Mouse (Mus musculus) layer of hippocampus, adult 2 months (tissue): ENCODE measurements around the gene Sp1. TPM values are rescaled to one million over a fixed set of nuclear protein-coding genes. Genes with fewer than 3 reads are reported as not detected.

Source experiments
- DNase-seq, 2 experiments: peaks; one replicate each; pipeline ENCODE4 v3.0.0; 2022; ENCODE audit warnings: low spot score in 2 of 2
- H3K27ac ChIP-seq: fragments of 200-600 bp; 2 replicates; pipeline ENCODE4 v1.8.1; 2022
- H3K4me3 ChIP-seq: fragments of 200-600 bp; 2 replicates; pipeline ENCODE4 v1.8.1; 2022; ENCODE audit warnings: mild to moderate bottlenecking
- CTCF ChIP-seq: fragments of 200-600 bp; conservative IDR thresholded peaks from 2 replicates; pipeline ENCODE4 v1.8.1; 2022; ENCODE audit warnings: antibody characterized with exemption, mild to moderate bottlenecking, moderate library complexity
- long read RNA-seq, 2 experiments: library from polyadenylated mRNA; stranded (forward); transcript quantifications; one replicate each; pipeline ENCODE4 v2.0.0; 2021; ENCODE audit warnings: borderline mapping rate in 2 of 2
- total RNA-seq, 2 experiments: library from RNA; stranded (reverse); gene quantifications; 2 replicates each; pipeline ENCODE4 v1.2.3; 2021

Gene Sp1
- 10 to 100 TPM; 23.1 to 33.0 TPM for total RNA-seq
- long read RNA-seq, experiment 1, full-length matches to known transcripts: 1 of 2 reads
- long read RNA-seq, experiment 1, partial matches to known transcripts: 0 of 2 reads
- long read RNA-seq, experiment 1, other reads (novel, unspliced or antisense): 1 of 2 reads
- long read RNA-seq, experiment 2, full-length matches to known transcripts: 2 of 4 reads
- long read RNA-seq, experiment 2, partial matches to known transcripts: 2 of 4 reads
- long read RNA-seq, experiment 2, other reads (novel, unspliced or antisense): 0 of 4 reads

DNA sequence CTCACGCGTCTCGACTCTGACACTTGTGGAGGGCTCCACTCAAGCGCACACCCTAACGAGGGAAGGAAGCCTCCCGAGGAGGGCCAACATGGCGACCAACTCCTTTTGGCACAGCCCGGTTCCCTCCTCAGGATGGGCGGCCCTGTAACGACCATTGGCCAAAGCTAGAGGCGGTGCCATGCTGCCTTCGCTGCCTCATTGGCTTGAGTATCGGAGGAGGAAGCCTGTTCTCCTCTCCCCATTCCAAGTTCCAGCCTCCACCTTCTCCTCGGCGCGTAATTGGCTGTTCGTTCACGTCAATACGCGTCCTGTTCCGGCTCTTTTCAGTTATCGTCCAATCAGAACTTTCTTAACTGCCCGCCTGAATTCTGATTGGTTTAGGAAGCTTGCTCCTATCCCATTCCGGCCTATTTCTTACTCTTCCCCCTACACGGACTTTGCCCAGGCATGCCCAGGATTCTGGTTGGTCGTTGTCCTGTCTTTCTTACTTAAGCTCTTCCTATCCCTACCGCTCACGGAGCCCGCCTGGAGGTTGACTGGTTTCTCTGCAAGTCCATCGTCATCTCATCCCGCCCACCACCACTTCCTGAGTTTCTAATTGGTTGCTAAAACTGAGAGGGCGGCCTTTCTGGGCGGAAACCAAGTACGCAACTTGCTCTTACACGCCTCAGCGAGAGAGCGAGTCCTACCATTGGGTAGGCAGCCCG lies at the start of gene Sp1:
TSS of gene Sp1 (plus strand) at position 655 of the 707 bp plus-strand sequence.
- DNase-seq: peak; percentile 99 to 100
- peak within 1 kb of the TSS; percentile 69 for H3K4me3 ChIP-seq
- H3K27ac ChIP-seq: peak within 1 kb of the TSS; percentile 97
- TF ChIP-seq CTCF: peak; percentile 36

DNA sequence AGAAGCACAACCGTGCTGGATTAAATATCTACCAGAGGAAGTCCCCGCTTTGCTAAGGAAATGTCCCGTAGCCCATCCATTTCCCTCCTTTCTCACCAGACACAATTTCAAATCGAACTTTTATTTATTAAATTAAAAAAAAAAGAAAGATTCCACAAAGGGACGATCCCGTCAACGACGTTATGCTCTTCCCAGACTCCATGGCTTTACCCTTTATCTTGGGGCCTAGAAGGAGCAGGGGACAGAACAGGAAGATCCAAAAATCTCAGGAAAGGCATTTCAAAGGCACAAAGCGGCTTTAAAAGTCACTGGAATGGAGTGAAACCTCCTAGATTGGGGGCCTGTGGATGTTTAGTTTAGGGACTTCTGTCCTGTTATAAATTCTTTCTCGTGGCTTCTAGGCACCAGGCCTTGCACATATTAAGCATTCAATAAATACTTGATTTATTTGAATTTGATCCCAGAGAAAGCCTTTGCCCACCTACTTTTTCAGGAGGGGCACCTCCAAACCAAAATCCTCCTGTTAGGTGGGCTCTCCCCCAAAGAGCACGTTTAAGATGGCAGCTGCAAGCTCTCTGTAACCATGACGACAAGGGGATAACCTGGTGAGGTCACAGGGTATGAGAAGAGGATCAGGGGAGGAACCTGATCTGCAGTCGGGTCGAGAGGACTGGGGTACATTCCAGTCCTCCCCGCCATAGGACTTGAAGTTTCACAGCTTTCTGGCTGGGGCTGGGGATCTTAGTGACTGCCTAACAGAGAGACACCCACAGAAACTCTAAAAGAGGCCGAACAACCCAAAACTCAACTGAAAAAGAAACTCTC lies 49.2 kb upstream of the Sp1 start:
- DNase-seq: no peak
- TF ChIP-seq CTCF: no peak
- peak overlapping the region; percentile 91 for H3K27ac ChIP-seq

DNA sequence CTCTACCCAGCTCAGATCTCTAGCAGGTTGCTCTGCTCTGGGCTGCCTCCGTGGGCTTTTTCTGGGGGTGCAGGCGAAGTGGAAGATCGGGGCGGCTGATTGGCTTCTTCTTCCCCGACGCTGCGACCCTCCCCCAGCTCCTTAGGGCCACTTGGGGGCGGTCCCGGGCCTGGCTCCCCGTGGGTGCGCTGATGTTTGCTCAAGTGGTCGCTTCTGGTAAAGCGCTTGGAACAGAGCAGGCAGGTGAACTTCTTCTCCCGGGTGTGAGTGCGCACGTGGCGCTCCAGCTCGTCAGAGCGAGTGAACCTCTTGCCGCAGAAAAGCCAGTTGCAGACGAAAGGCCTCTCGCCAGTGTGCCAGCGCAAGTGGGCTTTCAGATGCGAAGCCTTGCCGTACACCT lies 47.8 kb upstream of the Sp1 start:
- H3K4me3 ChIP-seq: no peak overlapping the region
- TF ChIP-seq CTCF: no peak
- peak overlapping the region; percentile 91; the same call in 1 of the 2 replicates for H3K27ac ChIP-seq
- no peak for DNase-seq

More for the DNA sequence above, 49.2 kb upstream of the Sp1 start:
- no peak overlapping the region for H3K4me3 ChIP-seq

DNA sequence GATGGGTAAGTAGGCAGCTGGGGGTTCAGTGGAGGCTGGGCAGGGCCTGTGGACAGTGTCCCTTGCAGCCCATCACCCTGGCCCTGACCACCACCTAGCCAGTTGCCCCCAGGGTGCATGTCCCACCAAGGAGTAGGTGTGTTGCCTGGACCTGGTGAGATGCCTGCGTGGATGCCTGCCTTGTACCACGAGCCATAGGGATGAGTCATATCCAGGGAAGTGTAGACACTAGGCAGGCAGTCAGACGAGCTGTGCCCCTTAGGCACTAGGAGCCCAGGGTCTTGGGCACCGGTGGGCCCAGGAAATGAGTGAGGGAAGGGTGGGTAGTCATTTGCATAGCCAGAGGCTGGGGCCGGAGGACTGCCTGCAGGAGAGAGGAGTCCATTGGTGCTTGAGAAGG lies 47.1 kb upstream of the Sp1 start:
- no peak for DNase-seq
- Histone ChIP-seq H3K27ac (no peak overlapping the region), H3K4me3 (no peak overlapping the region)
- no peak for TF ChIP-seq CTCF

DNA sequence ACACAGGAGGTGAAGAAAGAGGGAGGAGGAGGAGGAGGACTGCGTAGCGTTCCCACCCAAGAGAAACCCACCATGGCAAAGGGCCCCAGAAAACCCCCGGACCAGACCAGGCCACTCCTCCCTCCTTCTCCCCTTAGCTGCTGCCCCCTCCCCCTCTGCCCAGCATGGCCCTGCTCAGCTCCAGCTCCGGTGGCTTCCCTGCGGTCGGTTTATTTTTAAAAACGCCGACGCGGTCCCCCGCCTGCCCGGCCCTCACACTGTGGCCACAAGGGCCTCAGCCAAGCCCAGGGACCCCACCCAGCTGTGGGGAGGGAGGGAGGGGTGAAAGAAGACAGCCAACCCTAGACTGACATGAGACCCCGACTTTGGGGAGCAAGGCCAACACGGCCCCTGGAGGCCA lies 43.3 kb upstream of the Sp1 start:
- Histone ChIP-seq H3K4me3 (no peak overlapping the region), H3K27ac (no peak overlapping the region)
- no peak for TF ChIP-seq CTCF
- DNase-seq: no peak

DNA sequence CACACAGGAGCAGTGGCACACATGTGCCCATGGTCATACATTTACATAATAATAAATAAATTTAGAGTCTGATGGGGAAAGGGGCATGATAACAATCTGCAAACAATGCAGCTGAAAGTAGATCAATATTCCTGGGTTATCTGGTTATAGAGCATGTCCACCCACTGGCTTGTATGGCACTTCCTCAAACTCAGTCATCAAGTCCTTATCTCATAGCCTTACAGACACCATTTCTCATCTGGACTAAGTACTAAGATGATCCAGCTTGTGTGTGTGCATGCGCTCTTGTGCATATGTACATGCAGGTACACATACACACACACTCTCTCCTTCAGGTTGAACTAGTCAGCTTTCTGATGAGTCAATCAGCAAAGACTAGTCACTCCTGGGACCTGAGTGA lies 41.3 kb upstream of the Sp1 start:
- no peak for TF ChIP-seq CTCF
- no peak for DNase-seq

DNA sequence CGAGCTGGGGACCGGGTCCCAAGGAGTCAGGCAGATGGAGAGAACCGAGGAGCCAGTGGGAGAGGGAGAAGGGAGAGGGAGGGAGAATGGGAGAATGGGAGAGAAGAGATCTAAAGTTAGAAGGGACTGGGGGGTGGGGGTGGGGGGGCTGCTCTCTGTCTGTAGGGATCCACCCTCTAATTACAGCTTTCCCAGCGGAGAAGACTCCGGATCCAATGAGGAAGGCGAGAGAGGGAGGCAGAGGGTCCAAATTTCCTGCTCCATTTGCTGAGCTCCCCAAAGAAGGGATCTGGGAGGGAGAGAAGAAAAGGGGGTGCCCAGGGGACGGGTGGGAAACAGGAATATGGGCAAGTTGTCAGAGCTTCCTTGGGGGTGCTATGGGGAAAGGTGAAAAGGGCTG lies 39.7 kb upstream of the Sp1 start:
- no peak for TF ChIP-seq CTCF
- H3K27ac ChIP-seq: no peak overlapping the region
- no peak for DNase-seq
- H3K4me3 ChIP-seq: no peak overlapping the region

More for the DNA sequence above, 41.3 kb upstream of the Sp1 start:
- no peak overlapping the region for H3K27ac ChIP-seq
- H3K4me3 ChIP-seq: no peak overlapping the region

DNA sequence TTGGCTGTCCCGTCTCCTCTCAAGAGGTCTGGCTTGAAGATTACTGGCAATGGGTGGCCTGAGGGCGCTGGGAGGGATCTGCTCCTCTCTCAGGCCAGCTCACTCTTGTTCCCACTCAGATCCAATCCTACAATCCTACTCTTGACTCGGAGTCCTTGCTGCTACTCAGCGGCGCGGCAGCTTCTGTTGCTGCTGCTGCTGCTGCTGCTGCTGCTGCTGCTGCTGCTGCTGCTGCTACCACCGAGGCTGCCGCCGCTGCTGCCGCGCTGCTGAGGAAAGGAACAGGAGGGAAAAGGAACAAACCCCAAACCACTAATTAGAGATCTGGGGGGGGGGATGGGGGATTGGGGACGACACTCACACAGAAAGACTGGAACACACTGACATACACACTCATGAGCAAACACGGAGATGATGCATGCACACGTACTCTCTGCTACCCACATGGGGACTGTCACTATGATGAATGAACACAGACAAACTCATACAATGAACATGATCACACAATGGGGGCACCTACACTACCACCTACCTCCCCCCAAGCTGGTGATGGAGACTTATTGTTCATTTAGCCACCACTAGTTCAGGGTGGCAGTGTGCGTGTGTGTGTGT lies 39.1 kb upstream of the Sp1 start, which contains the start of gene Sp7:
TSS of gene Sp7 (minus strand) at position 450 of the 612 bp plus-strand sequence.
- Histone ChIP-seq H3K27ac (no peak within 1 kb of the TSS), H3K4me3 (no peak within 1 kb of the TSS)
- no peak for TF ChIP-seq CTCF
- no peak for DNase-seq

DNA sequence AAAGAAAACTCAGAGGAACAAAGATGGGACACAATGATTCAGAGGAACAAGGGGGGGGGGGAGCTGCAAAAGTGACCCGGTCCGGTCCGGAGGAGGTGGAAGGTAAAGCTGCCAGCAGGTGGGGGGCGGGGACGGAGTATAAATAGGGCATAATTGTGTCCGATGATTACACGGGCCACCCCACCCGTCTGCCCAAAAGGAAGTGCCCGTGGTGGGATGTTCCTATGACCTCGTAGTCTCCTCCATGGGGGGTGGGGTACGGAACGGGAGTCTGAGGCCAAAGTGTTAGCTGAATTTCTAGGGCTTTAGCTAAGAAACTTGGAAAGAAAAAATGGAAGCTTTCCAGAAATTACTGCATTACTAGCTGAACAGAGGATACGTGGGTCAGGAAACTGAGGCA lies 36.0 kb upstream of the Sp1 start:
- no peak for DNase-seq
- no peak overlapping the region for H3K4me3 ChIP-seq
- H3K27ac ChIP-seq: no peak overlapping the region
- TF ChIP-seq CTCF: no peak

DNA sequence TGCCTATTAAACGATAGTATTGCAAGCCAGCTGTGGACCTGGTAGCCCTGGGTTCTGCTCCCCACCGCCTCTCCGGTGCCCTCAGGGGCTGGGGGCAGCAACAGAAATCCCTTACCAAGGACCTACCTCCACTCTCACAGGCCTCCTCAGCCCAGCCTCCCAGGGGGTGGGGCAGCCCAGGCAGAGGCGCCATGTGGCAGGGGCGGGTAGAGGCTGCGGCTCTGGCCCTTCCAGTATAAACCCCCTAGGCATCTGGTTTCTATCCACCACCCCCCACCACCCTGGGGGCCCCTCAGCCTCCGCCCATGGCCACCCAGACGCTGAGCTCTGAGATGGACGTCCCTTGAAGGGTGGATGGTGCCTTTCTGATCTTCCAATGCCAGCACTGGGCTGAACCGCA lies 35.2 kb upstream of the Sp1 start:
- no peak overlapping the region for H3K4me3 ChIP-seq
- no peak overlapping the region for H3K27ac ChIP-seq
- no peak for DNase-seq
- no peak for TF ChIP-seq CTCF

DNA sequence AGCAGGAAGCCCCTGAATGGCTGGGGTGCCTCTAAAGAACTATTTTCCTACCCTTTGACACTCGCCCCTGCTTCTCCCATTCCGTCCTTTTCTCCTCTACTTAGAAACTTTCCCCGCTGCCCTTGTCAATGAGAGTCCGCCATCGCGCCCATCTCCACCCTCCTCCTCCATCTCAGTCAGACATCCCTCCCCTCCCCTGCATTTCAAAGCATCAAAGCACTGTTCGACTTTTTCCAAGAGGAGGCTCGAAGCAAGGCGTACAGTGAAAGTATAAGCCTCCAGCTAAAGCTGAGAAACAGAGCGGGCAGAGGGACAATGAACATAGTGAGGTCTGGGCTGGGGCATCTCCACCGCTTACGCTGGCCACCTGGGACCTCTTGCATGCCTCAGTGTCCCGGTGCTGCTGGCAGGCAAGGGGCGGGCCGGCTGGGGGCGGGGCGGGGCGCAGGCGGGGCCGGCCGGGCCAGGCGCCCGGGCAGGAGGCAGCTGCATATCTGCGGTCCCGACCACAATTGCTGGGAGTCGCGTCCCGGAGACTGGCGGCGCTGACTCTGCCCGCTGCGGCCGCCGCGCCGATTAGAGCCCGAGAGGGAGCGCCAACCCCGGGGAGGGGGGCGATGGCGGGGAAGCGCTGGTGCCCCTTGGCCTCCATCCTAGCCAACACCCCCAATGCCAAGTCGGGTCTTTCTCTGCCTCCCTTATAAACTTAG lies 29.3 kb upstream of the Sp1 start:
- peak overlapping the region; percentile 91 for H3K27ac ChIP-seq
- H3K4me3 ChIP-seq: peak overlapping the region; percentile 73
- DNase-seq: peak in 1 of 2 experiments; percentile 18
- TF ChIP-seq CTCF: no peak

DNA sequence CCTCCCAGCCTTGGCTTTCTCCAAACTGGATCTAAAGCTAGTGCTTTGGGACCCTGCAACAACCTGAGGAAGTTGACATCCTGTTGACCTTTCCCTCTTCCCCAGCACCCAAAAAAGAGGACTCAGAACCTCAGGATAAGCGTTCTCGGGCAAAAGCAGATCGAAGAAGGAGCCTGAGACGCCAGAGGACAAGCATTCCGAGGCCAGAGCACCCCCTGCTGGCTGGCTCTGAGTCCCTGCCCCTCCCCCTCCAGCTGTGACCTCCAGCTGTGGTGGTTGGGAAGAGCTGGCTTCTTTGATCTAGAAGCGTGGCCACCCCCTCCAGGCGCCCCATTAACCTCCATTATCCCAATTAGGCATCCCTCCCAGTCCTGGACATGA lies 28.8 kb upstream of the Sp1 start:
- H3K27ac ChIP-seq: peak overlapping the region; percentile 91
- DNase-seq: peak in 1 of 2 experiments; percentile 71
- TF ChIP-seq CTCF: peak; percentile 93

More for the DNA sequence above, 28.8 kb upstream of the Sp1 start:
- peak overlapping the region; percentile 73 for H3K4me3 ChIP-seq
